8 mouse cellular contexts compared by ENCODE assay signal in genomic region chr7:78895653-78896333, GRCm38 (mm10). TPM values are rescaled to one million over a fixed set of nuclear protein-coding genes. Genes with fewer than 3 reads are reported as not detected.
DNase-seq lines count a peak whose midpoint lies in the region; ATAC-seq and TF ChIP-seq lines count a peak whose summit lies in the region.

TSS of gene Aen (plus strand) at chr7:78895854.

- TF ChIP-seq POLR2A in CH12.LX (IDR thresholded peaks at IDR 0.05; ENCODE audit: low read depth, low read length): peak; percentile 90

- peak; percentile 99 for DNase-seq in CH12.LX (ENCODE audit: extremely low read depth)
- peak; percentile 99 for DNase-seq in c-Kit-positive CD71-positive TER-119-negative erythroid progenitor cells, embryonic 14.5 days (ENCODE audit: low read depth)
- peak; percentile 97 for DNase-seq in forebrain, embryonic 11.5 days (ENCODE audit: low spot score)
- DNase-seq in kidney, postnatal 36 days: peak; percentile 100
- DNase-seq in telencephalon, adult 2 months (ENCODE audit: low read depth, low spot score): peak; percentile 97

- TF ChIP-seq EP300 in CH12.LX (IDR thresholded peaks at IDR 0.05; ENCODE audit: low read length): no peak

- ATAC-seq in forebrain, embryonic 11.5 days (replicated peaks; ENCODE audit: low FRiP score): peak; percentile 98
- ATAC-seq in heart, embryonic 16.5 days (replicated peaks; ENCODE audit: extremely low read depth, insufficient read depth, low FRiP score): peak; percentile 99
- peak; percentile 96 for ATAC-seq in liver, embryonic 15.5 days (ENCODE audit: insufficient read depth)
- ATAC-seq in neural tube, embryonic 12.5 days (ENCODE audit: low FRiP score, low read depth): peak; percentile 100

- H3K4me3 ChIP-seq in CH12.LX (replicated peaks in 1 of 3; ENCODE audit: low read depth in 2 of 3, low read length in 2 of 3, poor library complexity in 1 of 3): peak within 1 kb of the TSS; percentile 73 to 96 (median 85)
- H3K4me3 ChIP-seq in forebrain, embryonic 11.5 days (ENCODE audit: low read depth, low read length): peak within 1 kb of the TSS; percentile 72
- H3K4me3 ChIP-seq in heart, embryonic 16.5 days (ENCODE audit: low read length): peak within 1 kb of the TSS; percentile 100
- peak within 1 kb of the TSS; percentile 90 for H3K4me3 ChIP-seq in liver, embryonic 15.5 days (replicated peaks)
- peak within 1 kb of the TSS; percentile 90 for H3K4me3 ChIP-seq in neural tube, embryonic 12.5 days

- in situ Hi-C loops in CH12.LX (cut with MboI; ENCODE audit: low pct_ligation_motif_present, low pct_unique_long_range_greater_than_20kb, low sequenced_read_pairs): no loop called here

- H3K36me3 ChIP-seq in CH12.LX (replicated peaks in 1 of 2; ENCODE audit: control insufficient read depth in 1 of 2, insufficient read depth in 1 of 2, low read length in 1 of 2): peaks cover 6 to 16% of the 10 kb centered on the region in 2 experiments
- H3K36me3 ChIP-seq in forebrain, embryonic 11.5 days (ENCODE audit: control insufficient read depth, insufficient read depth, low read length): no peaks in the 10 kb centered on the region; the same call in 1 of the 2 replicates
- H3K36me3 ChIP-seq in heart, embryonic 16.5 days (ENCODE audit: control insufficient read depth, insufficient read depth): no peaks in the 10 kb centered on the region
- 0 out of 2 replicates have a peak, but pooled peaks cover 7% of the 10 kb centered on the region for H3K36me3 ChIP-seq in liver, embryonic 15.5 days (replicated peaks)
- no peaks in the 10 kb centered on the region; the same call in 1 of the 2 replicates for H3K36me3 ChIP-seq in neural tube, embryonic 12.5 days

- peak within 1 kb of the TSS; percentile 84 for H3K9ac ChIP-seq in CH12.LX (ENCODE audit: insufficient read depth, low read depth)
- peak within 1 kb of the TSS; percentile 66 for H3K9ac ChIP-seq in forebrain, embryonic 11.5 days (ENCODE audit: low read length)
- peak within 1 kb of the TSS; percentile 89 for H3K9ac ChIP-seq in heart, embryonic 16.5 days (ENCODE audit: low read length)
- H3K9ac ChIP-seq in liver, embryonic 15.5 days: peak within 1 kb of the TSS; percentile 84
- peak within 1 kb of the TSS; percentile 71 for H3K9ac ChIP-seq in neural tube, embryonic 12.5 days

- peaks cover 31% of the 10 kb centered on the region for H3K79me2 ChIP-seq in CH12.LX (replicated peaks; ENCODE audit: control insufficient read depth, extremely low read depth, insufficient read depth, poor library complexity, severe bottlenecking)

- H3K4me2 ChIP-seq in CH12.LX (ENCODE audit: insufficient read depth, low read depth, poor library complexity, severe bottlenecking): peak within 1 kb of the TSS; percentile 79
- peak within 1 kb of the TSS; percentile 88 for H3K4me2 ChIP-seq in forebrain, embryonic 11.5 days (ENCODE audit: low read depth, low read length, severe bottlenecking)
- H3K4me2 ChIP-seq in heart, embryonic 16.5 days (ENCODE audit: low read depth, low read length): peak within 1 kb of the TSS; percentile 82
- peak within 1 kb of the TSS; percentile 99 for H3K4me2 ChIP-seq in liver, embryonic 15.5 days
- H3K4me2 ChIP-seq in neural tube, embryonic 12.5 days (replicated peaks): peak within 1 kb of the TSS; percentile 88

- dilution Hi-C loops in CH12.LX (cut with MboI; ENCODE audit: extremely low pct_ligation_motif_present, extremely low pct_unique_long_range_greater_than_20kb, low sequenced_read_pairs): no loop called here

- H3K27me3 ChIP-seq in CH12.LX (replicated peaks): no peaks in the 10 kb centered on the region
- no peaks in the 10 kb centered on the region for H3K27me3 ChIP-seq in forebrain, embryonic 11.5 days (ENCODE audit: control insufficient read depth, insufficient read depth, low read length)
- H3K27me3 ChIP-seq in heart, embryonic 16.5 days (ENCODE audit: control insufficient read depth, insufficient read depth, low read length): no peaks in the 10 kb centered on the region
- H3K27me3 ChIP-seq in liver, embryonic 15.5 days: 0 out of 2 replicates have a peak, but pooled peaks cover 4% of the 10 kb centered on the region
- H3K27me3 ChIP-seq in neural tube, embryonic 12.5 days (replicated peaks): no peaks in the 10 kb centered on the region

- no peaks in the 10 kb centered on the region for H3K9me3 ChIP-seq in CH12.LX (replicated peaks; ENCODE audit: low read length)
- no peaks in the 10 kb centered on the region for H3K9me3 ChIP-seq in forebrain, embryonic 11.5 days (ENCODE audit: control insufficient read depth, low read length)
- H3K9me3 ChIP-seq in heart, embryonic 16.5 days (replicated peaks; ENCODE audit: control insufficient read depth, low read length): no peaks in the 10 kb centered on the region
- H3K9me3 ChIP-seq in liver, embryonic 15.5 days (replicated peaks): no peaks in the 10 kb centered on the region
- no peaks in the 10 kb centered on the region for H3K9me3 ChIP-seq in neural tube, embryonic 12.5 days

- peak within 1 kb of the TSS; percentile 50 for H3K27ac ChIP-seq in CH12.LX (ENCODE audit: insufficient read depth, low read depth)
- H3K27ac ChIP-seq in forebrain, embryonic 11.5 days (ENCODE audit: low read depth, low read length): no peak within 1 kb of the TSS
- H3K27ac ChIP-seq in heart, embryonic 16.5 days (ENCODE audit: low read length): peak within 1 kb of the TSS; percentile 76
- peak within 1 kb of the TSS; percentile 60 for H3K27ac ChIP-seq in liver, embryonic 15.5 days (replicated peaks)
- H3K27ac ChIP-seq in neural tube, embryonic 12.5 days: no peak within 1 kb of the TSS

- no peak for TF ChIP-seq RAD21 in CH12.LX (IDR thresholded peaks at IDR 0.05; ENCODE audit: low read depth, low read length)

- no peak for TF ChIP-seq CTCF in CH12.LX (conservative IDR thresholded peaks at IDR 0.05 in 1 of 2, IDR thresholded peaks at IDR 0.05 in 1 of 2; ENCODE audit: low read depth in 2 of 2, low read length in 2 of 2)

- WGBS in forebrain, embryonic 11.5 days: under 1% methylated on average over 53 of the region's 53 CpGs
- 2% methylated on average over 53 of the region's 53 CpGs for WGBS in heart, embryonic 16.5 days
- WGBS in liver, embryonic 15.5 days (ENCODE audit: insufficient replicate concordance): 4% methylated on average over 53 of the region's 53 CpGs
- under 1% methylated on average over 53 of the region's 53 CpGs for WGBS in neural tube, embryonic 12.5 days

- H3K4me1 ChIP-seq in CH12.LX (ENCODE audit: control insufficient read depth in 1 of 2, insufficient read depth in 2 of 2): peaks cover 15 to 25% of the 10 kb centered on the region in 2 experiments
- peaks cover 6% of the 10 kb centered on the region; the same call in 1 of the 2 replicates for H3K4me1 ChIP-seq in forebrain, embryonic 11.5 days (replicated peaks; ENCODE audit: control insufficient read depth, insufficient read depth, low read length)
- peaks cover 15% of the 10 kb centered on the region for H3K4me1 ChIP-seq in heart, embryonic 16.5 days (ENCODE audit: control insufficient read depth, insufficient read depth, low read length)
- H3K4me1 ChIP-seq in liver, embryonic 15.5 days (replicated peaks): peaks cover 38% of the 10 kb centered on the region
- H3K4me1 ChIP-seq in neural tube, embryonic 12.5 days: peaks cover 17% of the 10 kb centered on the region

TF ChIP-seq in CH12.LX, 34 proteins besides CTCF, POLR2A, EP300 and RAD21 (continues in another document):
- TF ChIP-seq E2F4 (IDR thresholded peaks at IDR 0.05; ENCODE audit: insufficient replicate concordance, low read depth, low read length): no peak
- peak; percentile 78 for TF ChIP-seq TCF12 (IDR thresholded peaks at IDR 0.05; ENCODE audit: low read depth, low read length)
- TF ChIP-seq NRF1 (IDR thresholded peaks at IDR 0.05; ENCODE audit: low read depth, low read length): peak; percentile 54; the same call in 1 of the 2 replicates
- TF ChIP-seq ELF1 (IDR thresholded peaks at IDR 0.05; ENCODE audit: low read depth, low read length): peak; percentile 85
- no peak; the same call in 1 of the 2 replicates for TF ChIP-seq HCFC1 (IDR thresholded peaks at IDR 0.05; ENCODE audit: low read depth, low read length)
- TF ChIP-seq ZNF384 (IDR thresholded peaks at IDR 0.05; ENCODE audit: low read depth, low read length): no peak
- no peak for TF ChIP-seq ZC3H11A (IDR thresholded peaks at IDR 0.05; ENCODE audit: low read depth, low read length)
- peak; percentile 91; the same call in 1 of the 2 replicates for TF ChIP-seq MAX (IDR thresholded peaks at IDR 0.05; ENCODE audit: low read length)
- no peak for TF ChIP-seq GABPA (IDR thresholded peaks at IDR 0.05; ENCODE audit: insufficient replicate concordance, low read depth, low read length)
- TF ChIP-seq JUND (conservative IDR thresholded peaks at IDR 0.05; ENCODE audit: low read depth, low read length): no peak
- TF ChIP-seq ZKSCAN1 (IDR thresholded peaks at IDR 0.05; ENCODE audit: borderline replicate concordance, low read depth, low read length): no peak
- TF ChIP-seq MEF2A (IDR thresholded peaks at IDR 0.05; ENCODE audit: borderline replicate concordance, low read depth, low read length): no peak
- no peak for TF ChIP-seq MAFK (IDR thresholded peaks at IDR 0.05; ENCODE audit: insufficient replicate concordance, low read length)
- no peak for TF ChIP-seq KAT2A (IDR thresholded peaks at IDR 0.05; ENCODE audit: insufficient replicate concordance, low read length)
- TF ChIP-seq ZMIZ1 (IDR thresholded peaks at IDR 0.05; ENCODE audit: low read depth, low read length): peak; percentile 78
- no peak for TF ChIP-seq BHLHE40 (IDR thresholded peaks at IDR 0.05; ENCODE audit: low read depth, low read length)
- TF ChIP-seq IRF4 (IDR thresholded peaks at IDR 0.05; ENCODE audit: low read depth, low read length): peak; percentile 16; the same call in 1 of the 2 replicates
- TF ChIP-seq CHD1 (IDR thresholded peaks at IDR 0.05; ENCODE audit: low read depth, low read length): no peak
- TF ChIP-seq CHD2 (IDR thresholded peaks at IDR 0.05; ENCODE audit: low read length): no peak
- TF ChIP-seq UBTF (IDR thresholded peaks at IDR 0.05; ENCODE audit: low read depth, low read length): no peak
- TF ChIP-seq USF1 (IDR thresholded peaks at IDR 0.05; ENCODE audit: low read depth, low read length): no peak
- no peak for TF ChIP-seq POLR2AphosphoS2 (IDR thresholded peaks at IDR 0.05; ENCODE audit: low read depth, low read length)
- TF ChIP-seq ETS1 (conservative IDR thresholded peaks at IDR 0.05; ENCODE audit: low read depth, low read length): no peak

RNA-seq across cellular contexts. Expression of gene Aen, which starts in this region (rescaled TPM):
- total RNA-seq in CH12.LX (2012; rRNA removed) (69.1 and 93.5 TPM in 2 replicates), CH12.LX (2014; rRNA removed) (72.9 and 73.3 TPM in 2 replicates)
- 74.2 and 88.9 TPM in 2 replicates for polyA plus RNA-seq in CH12.LX (2012; ENCODE audit: insufficient read length, low read depth)
- 54.2 and 65.4 TPM in 2 replicates for polyA plus RNA-seq in forebrain, embryonic 11.5 days (2014; fragmentation: Nextera tagmentation; extraction: Ambion mirVana)
- 31.4 and 34.8 TPM in 2 replicates for polyA plus RNA-seq in heart, embryonic 16.5 days (2015; fragmentation: Nextera tagmentation; extraction: Ambion mirVana)
- polyA plus RNA-seq in liver, embryonic 15.5 days (2015; fragmentation: Nextera tagmentation; extraction: Ambion mirVana): 15.9 and 19.3 TPM in 2 replicates
- polyA plus RNA-seq in neural tube, embryonic 12.5 days (2016; fragmentation: Nextera tagmentation; extraction: Ambion mirVana): 47.6 and 48.0 TPM in 2 replicates

Comparison
In these comparisons a context has a peak if more than half of its experiments do, and no peak if none do; other contexts are left out.
1. H3K27ac ChIP-seq: peak in CH12.LX (single experiment), heart, embryonic 16.5 days (single experiment) and liver, embryonic 15.5 days (single experiment); none in forebrain, embryonic 11.5 days (single experiment) and neural tube, embryonic 12.5 days (single experiment).
2. Peak in every context shown above with its lines, with median percentiles within 50 percentile points of each other: DNase-seq, H3K4me2 ChIP-seq, H3K4me3 ChIP-seq, H3K9ac ChIP-seq and ATAC-seq.